Mouse (Mus musculus): ENCODE results near the gene Slc2a2.
"Not testable (repeated sequence)": the region's sequence is repeated elsewhere in the genome, so short reads cannot be mapped to it uniquely, and the experiment has no call there.

Gene Slc2a2

DNA sequence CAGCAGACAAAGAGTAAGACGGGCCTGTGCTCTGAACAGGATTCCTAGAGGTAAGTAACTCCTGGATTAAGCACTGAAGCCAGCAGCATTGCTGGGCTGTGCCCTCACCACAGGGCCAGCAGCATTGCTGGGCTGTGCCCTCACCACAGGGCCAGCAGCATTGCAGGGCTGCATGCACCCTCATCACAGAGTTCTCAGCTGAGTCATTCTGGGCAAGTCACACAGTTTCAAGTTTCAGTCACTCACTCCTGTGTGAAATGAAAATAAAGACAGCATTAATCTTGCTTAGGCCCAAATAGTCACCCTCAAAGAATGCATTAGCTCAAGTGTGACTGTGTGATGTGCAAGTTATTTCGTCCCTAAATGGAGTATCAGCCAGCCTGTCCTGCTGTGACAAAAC, 37.0 kb downstream of the Slc2a2 start:
- DNase-seq (ENCODE audit: low spot score in 2 of 2) = no peak

DNA sequence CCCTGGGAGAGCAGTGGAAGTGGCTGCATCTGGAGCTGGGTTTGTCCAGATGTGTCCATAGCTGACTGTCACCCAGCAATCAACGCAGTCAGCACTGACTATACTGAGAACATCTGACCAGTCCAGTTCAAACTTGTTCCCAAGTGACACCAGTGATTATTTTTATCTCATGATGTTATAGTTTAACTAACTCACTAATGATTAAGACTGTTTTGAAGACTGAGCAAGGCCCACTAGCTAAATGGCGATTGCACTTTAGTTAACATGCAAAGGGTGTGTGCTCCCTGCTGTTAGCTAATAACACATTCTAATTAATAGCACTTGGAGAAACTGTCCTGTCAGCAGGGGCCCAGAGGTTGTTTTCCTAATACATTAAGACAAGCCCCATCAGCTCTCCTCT, 39.3 kb downstream of the Slc2a2 start:
- no peak for DNase-seq (ENCODE audit: low spot score in 2 of 2)

DNA sequence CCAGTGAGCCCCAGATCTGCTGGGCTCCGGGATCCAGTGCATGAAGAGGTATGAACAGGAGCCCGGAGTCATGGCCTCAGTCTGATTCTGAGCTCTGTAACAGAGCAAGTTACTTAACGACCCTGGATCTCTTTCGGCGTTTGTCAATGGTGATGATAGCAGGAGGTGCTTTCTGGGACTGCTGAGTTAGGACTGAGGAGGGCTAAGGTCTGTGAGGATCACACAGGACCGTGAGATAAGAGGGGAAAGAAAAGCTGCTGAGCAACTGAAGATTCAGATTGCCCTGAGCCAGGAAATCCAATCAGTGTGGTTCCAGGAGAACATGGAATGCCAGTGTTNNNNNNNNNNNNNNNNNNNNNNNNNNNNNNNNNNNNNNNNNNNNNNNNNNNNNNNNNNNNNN, 42.6 kb downstream of the Slc2a2 start:
- DNase-seq (ENCODE audit: low spot score in 2 of 2) = no peak

DNA sequence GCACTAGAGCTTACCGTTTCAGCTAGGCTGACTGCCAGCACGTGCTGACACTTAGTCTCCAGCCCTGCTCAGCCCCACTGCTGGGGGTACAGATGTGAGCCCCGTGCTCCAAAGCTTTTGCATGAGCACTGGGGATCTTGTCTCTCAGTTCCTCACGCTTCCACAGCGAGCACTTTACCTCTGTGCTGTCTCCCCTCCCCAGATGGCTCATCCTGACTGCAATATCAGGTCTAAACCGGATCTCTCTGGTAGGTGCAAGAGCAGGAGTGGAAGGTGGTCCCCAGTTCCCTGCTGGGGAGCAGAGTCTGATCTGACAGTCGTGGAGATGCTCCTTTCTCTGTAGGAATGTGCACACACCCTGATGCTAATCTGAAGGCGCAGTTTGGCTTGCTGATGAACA, 45.5 kb downstream of the Slc2a2 start:
- DNase-seq (ENCODE audit: low spot score in 2 of 2) = no peak

DNA sequence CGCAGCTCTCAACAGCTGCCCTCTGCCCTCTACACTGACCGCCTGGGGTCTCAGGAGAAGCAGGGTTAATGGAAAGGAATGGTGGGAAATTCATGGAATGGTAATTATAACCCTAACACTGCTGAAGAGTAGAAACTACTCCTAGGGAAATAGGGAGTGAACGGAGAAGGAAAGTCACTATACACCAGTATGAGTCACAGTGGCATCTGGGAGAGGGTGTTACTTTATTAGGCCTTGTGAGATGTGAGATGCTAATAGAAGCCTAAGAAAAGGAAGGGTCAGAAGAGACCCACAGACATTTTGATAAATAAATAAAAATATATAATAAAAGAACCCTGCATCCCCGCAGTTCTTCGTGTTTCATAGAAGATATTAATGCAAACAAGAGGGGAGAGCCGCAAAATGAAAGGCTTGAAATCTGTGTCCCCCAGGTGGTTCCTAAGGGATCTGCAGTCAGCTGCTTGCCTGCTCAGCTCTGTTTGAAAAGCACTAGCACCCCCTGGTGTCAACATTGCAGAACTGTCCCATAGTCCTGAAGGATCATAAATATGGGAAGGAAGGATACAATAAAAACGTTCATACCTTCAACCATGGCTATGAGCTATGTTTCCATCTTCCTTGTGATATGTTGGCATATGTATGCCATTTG, 48.3 kb downstream of the Slc2a2 start:
- DNase-seq (ENCODE audit: low spot score in 2 of 2) = peak; percentile 61 to 74

DNA sequence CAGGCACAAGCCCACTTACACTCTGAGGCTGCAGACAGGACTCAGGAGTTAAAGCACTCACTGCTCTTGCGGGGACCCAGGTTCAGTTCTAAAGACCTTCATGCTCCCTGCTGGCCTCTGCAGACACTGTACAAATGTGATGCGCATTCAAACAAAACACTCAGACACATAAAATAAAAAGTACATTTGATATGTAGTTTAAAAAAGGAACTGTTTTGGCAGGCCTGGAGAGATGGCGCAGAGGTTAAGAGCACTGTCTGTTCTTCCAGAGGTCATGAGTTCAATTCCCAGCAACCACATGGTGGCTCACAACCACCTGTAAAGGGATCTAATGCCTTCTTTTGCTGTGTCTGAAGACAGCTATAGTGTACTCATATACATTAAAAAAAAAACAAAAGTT, 50.4 kb downstream of the Slc2a2 start:
- no peak for DNase-seq (ENCODE audit: low spot score in 2 of 2)

DNA sequence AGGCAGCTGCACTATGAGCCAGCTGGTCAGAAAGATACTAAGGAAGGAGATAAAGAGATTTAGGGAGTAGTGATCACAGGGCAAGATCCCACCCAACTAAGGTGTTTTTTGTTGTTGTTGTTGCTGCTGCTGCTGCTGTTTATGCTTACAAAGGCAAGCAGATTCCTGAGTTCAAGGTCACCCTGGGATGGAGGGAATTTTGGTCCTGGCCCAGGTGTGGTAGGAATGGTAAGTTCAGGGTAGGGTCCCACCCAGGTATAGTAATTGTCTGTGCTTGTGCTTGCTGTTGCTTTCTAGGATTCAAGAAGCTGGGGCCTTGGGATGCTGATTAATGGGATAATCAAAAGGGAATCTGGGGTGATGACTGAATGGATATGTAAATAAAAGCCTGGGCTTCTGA, 51.3 kb downstream of the Slc2a2 start:
- DNase-seq (ENCODE audit: low spot score in 2 of 2) = no peak

DNA sequence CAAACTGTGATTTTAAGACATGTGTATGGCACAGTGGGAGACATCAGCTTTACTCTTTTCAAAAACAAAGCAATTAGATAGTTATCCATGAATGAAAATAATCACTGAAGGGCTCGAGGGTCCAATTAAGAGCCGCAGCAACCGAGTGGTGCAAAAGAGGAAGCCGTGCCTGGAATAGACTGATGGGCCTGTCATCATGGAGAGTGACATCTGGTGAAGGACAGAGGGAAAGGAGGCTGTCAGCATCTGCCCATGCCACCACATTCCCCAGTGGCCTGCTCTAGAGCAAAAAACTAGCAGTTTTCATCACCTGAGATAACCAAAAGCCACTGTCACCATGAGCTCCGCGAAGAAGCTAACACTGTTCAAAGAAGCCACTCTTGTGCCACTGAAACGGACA, 57.8 kb downstream of the Slc2a2 start:
- DNase-seq (ENCODE audit: low spot score in 2 of 2) = no peak

DNA sequence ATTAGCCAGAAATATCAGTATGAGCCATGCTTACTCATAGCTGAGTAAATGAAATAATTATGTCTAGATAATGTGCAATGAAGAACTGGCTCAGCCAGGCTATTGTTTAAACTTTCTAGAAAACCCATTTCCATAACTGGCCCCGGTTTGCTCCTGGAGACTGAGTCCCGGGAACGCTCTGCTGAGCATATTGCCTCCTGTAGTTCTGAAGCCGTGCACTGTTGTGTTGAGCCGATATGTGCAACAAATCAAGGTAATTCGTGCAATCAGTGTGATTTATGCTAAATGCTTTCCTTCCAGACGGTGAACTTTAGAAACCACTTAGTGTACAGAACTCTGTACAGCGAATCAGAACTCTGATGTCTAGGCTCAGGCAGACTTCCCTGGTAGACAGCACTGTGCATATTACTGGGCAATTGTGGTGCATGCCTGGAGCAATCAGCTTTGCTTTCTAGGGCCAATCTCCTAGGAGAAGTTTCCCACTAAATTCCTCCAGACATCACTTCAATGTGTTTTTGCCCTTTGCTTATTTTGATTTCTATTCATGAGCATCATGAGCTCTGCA, 63.6 kb downstream of the Slc2a2 start:
- DNase-seq (ENCODE audit: low spot score in 2 of 2) = no peak

DNA sequence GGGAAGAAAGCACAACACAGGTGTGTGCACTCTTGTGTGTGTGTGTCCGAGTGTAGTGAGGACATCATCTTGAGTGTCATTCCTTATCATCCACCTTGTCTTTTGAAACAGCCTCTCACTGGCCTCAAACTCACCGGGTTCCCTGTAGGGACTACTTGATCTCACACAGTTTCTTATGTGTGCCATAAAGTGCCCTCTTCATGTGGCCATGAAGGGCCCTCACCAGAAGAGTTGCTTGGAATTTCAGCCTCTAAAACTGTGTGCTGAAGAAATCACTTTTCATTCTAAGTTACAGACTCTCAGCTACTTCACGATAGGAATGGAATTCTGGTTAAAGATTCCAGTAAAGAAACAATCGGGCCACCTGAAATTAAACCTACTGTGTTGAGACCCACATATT, 69.2 kb downstream of the Slc2a2 start:
- no peak for DNase-seq (ENCODE audit: low spot score in 2 of 2)

DNA sequence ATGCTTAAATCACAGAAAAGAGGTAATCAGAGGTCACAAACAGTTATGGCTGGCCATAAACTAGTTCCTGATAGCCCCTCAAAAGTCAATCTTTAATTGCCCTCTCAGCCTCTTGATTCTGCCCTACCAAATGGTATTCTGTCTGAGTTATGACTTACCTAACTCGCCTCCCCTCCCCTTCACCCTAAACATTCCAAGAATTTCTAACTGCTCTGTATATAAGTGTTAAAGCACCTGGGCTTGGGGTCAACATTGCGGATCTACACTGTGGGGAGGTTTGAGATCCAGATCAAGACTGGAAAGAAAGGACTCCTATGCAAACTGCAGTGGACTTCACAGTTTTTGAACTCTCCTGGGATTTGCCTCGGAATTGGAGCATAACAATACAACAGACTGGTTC, 70.5 kb downstream of the Slc2a2 start:
- no peak for DNase-seq (ENCODE audit: low spot score in 2 of 2)

DNA sequence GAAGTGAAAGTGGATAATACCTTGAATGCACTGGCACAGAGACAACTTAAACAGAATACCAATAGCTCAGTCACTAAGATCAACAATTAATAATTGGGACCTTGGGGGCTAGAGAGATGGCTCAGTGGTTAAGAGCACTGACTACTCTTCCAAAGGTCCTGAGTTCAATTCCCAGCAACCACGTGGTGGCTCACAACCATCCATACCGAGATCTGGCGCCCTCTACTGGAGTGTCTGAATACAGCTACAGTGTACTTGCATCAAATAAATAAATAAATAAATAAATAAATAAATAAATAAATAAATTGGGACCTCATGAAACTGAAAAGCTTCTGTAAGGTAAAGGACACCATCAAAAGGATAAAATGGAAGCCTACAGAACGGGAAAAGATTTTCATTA, 75.2 kb downstream of the Slc2a2 start:
- not testable (repeated sequence) for DNase-seq (ENCODE audit: low spot score in 2 of 2)

DNA sequence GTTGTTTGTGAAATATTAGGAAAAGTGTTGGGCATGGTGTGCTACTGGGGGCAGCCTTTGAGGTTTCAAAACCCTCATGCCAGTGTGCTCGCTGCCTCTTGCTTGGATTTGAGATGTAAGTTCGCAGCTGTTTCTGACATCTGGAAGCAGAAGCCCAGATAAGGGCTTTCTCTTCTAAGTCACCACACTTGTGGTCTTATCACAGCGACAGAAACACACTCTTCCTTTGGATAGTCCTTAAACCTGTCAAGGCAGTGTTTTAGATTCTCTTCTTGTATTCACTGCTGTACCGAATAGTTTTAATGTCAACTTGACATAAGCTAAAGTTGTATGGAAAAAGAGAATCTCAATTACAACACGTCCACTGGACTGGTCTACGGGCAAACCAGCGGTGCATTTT, 77.7 kb downstream of the Slc2a2 start:
- no peak for DNase-seq (ENCODE audit: low spot score in 2 of 2)

DNA sequence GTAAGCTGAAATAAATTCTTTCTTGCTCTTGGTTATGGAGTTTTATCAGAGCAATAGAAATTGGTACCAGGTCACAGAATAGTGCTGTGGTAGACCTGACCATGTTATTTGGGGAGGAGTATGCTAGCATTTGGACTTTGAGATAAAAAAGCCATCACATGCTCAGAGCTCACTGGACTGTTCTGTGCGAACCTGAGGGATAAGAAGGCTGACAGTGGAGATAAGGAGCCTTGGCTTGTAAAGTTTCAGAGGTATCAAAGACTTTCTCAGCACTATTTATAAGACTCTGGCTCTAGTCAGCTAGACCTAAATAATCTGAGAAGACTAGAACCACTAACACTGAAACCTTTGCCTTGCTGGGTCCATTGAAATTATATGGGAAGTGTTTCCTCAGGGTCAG, 78.3 kb downstream of the Slc2a2 start:
- DNase-seq (ENCODE audit: low spot score in 2 of 2) = no peak

DNA sequence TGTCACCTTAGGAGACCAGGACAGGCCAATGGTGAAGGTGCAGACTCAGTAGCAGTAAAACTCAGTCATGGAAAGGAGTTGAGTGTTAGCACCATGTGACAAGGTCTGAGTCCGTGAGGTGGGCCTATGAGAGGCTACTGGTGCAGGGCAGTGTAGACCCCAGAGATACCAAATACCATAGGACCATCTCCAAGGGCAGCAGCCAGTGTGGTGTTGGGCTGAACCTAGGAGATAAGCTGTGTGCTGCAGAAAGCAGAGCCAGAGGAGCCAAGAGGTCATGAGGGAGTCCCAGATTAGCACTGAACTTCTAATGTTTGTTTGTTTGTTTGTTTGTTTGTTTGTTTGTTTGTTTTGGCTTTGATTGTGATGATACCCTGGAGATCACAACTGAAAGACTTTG, 78.8 kb downstream of the Slc2a2 start:
- DNase-seq (ENCODE audit: low spot score in 2 of 2) = no peak

DNA sequence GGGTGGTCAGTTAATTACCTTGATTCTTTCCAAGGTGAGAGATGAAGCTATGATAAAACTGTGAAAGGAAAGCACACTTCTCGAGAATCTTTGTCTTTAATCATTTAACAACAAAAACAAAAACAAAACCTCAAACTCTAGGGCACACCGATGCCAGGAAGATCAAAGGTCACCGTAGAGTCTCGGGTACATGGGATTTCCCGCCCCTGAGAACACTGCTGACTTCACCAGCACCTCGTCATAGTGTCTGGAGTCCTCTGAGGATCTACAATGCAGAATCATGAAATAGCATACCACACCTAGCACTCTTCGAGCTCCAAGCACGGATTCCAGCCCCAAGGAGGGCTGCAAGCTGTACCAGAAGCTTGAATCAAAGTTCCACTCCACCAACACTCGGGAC, 82.8 kb downstream of the Slc2a2 start:
- no peak for DNase-seq (ENCODE audit: low spot score in 2 of 2)

All from frontal cortex, postnatal 10 days (tissue).